Mouse (Mus musculus) layer of hippocampus, adult 8-10 months (tissue): ENCODE measurements at regions not wholly inside any gene's neighbourhood (a gene's known extent, or its start where the extent isn't known, plus 50 kb on each side); places are given as distances from the start of the nearest gene placed in this dataset.

Experiments
- DNase-seq, 2 experiments: peaks; one replicate each; pipeline ENCODE4 v3.0.0; 2022; ENCODE audit warnings: low spot score in 2 of 2

- DNase-seq, result no peak
These were observed 538.7 kb downstream of the Galc start for GRCm38 (mm10) chr12:97720554-97720953.

GRCm38 (mm10) chr12:97717812-97718211 lies 541.4 kb downstream of the Galc start:
- DNase-seq, result no peak
